Mouse (Mus musculus): ENCODE measurements at regions not wholly inside any gene's neighbourhood (a gene's known extent, or its start where the extent isn't known, plus 50 kb on each side); places are given as distances from the start of the nearest gene placed in this dataset.

GRCm38 (mm10) chr13:45325736-45326293 is 63.7 kb upstream of the Mylip start:
- H3K27ac ChIP-seq (ENCODE audit: insufficient read depth, low read depth, low read length): no peak overlapping the region
- no peaks in the 10 kb centered on the region for H3K4me1 ChIP-seq (ENCODE audit: control insufficient read depth, insufficient read depth, insufficient read length, low read length)
- no peaks in the 10 kb centered on the region for H3K36me3 ChIP-seq (ENCODE audit: control insufficient read depth, insufficient read depth, low read length)
- TF ChIP-seq POLR2A (IDR thresholded peaks at IDR 0.05; ENCODE audit: low read depth, low read length) (no peak), CTCF (IDR thresholded peaks at IDR 0.05; ENCODE audit: extremely low read depth, insufficient read length, insufficient replicate concordance, low read depth, low read length) (no peak)
- 83% methylated on average over 7 of the region's 7 CpGs for WGBS
- H3K27me3 ChIP-seq (ENCODE audit: control insufficient read depth, insufficient read depth, low read length): no peaks in the 10 kb centered on the region
- H3K4me3 ChIP-seq (ENCODE audit: low read depth, low read length): no peak overlapping the region

GRCm38 (mm10) chr13:45326751-45327150 is 62.8 kb upstream of the Mylip start:
- Histone ChIP-seq H3K4me3 (ENCODE audit: low read depth, low read length) (no peak overlapping the region), H3K27ac (ENCODE audit: insufficient read depth, low read depth, low read length) (no peak overlapping the region), H3K4me1 (ENCODE audit: control insufficient read depth, insufficient read depth, insufficient read length, low read length) (no peaks in the 10 kb centered on the region), H3K27me3 (ENCODE audit: control insufficient read depth, insufficient read depth, low read length) (no peaks in the 10 kb centered on the region), H3K36me3 (ENCODE audit: control insufficient read depth, insufficient read depth, low read length) (no peaks in the 10 kb centered on the region)
- no peak for TF ChIP-seq CTCF (IDR thresholded peaks at IDR 0.05; ENCODE audit: extremely low read depth, insufficient read length, insufficient replicate concordance, low read depth, low read length)
- TF ChIP-seq POLR2A (IDR thresholded peaks at IDR 0.05; ENCODE audit: low read depth, low read length): no peak
- 82% methylated on average over 6 of the region's 6 CpGs for WGBS

DNA sequence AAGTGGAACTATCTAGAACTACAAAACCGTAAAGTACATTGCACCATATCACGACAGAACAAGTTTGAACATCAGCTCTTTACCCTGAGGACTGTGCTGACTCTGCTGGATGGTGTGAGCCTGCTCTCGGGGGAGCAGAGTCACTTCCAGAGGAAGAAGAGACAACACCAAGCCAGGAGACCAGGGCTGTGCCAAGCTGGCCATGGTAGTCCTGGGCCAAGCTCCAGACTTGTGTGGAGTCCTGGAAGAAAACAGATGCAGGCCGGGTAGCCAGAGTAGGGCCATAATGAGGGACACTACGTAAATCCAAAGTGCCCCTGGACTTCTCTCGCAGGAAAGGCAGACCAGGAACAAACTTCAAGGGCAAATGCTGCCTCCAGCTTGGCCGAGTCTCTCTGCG is 59.0 kb upstream of the Mylip start:
- TF ChIP-seq POLR2A (IDR thresholded peaks at IDR 0.05; ENCODE audit: low read depth, low read length) (no peak), CTCF (IDR thresholded peaks at IDR 0.05; ENCODE audit: extremely low read depth, insufficient read length, insufficient replicate concordance, low read depth, low read length) (no peak)
- Histone ChIP-seq H3K36me3 (ENCODE audit: control insufficient read depth, insufficient read depth, low read length) (no peaks in the 10 kb centered on the region), H3K4me3 (ENCODE audit: low read depth, low read length) (no peak overlapping the region), H3K27ac (ENCODE audit: insufficient read depth, low read depth, low read length) (no peak overlapping the region), H3K27me3 (ENCODE audit: control insufficient read depth, insufficient read depth, low read length) (no peaks in the 10 kb centered on the region), H3K4me1 (ENCODE audit: control insufficient read depth, insufficient read depth, insufficient read length, low read length) (no peaks in the 10 kb centered on the region)
- 76% methylated on average over 8 of the region's 8 CpGs for WGBS

GRCm38 (mm10) chr13:45332031-45332430 is 57.5 kb upstream of the Mylip start:
- no peak overlapping the region for H3K4me3 ChIP-seq (ENCODE audit: low read depth, low read length)
- no peaks in the 10 kb centered on the region for H3K4me1 ChIP-seq (ENCODE audit: control insufficient read depth, insufficient read depth, insufficient read length, low read length)
- no peaks in the 10 kb centered on the region for H3K36me3 ChIP-seq (ENCODE audit: control insufficient read depth, insufficient read depth, low read length)
- H3K27ac ChIP-seq (ENCODE audit: insufficient read depth, low read depth, low read length): no peak overlapping the region
- no peaks in the 10 kb centered on the region for H3K27me3 ChIP-seq (ENCODE audit: control insufficient read depth, insufficient read depth, low read length)
- WGBS: 80% methylated on average over 3 of the region's 3 CpGs
- TF ChIP-seq CTCF (IDR thresholded peaks at IDR 0.05; ENCODE audit: extremely low read depth, insufficient read length, insufficient replicate concordance, low read depth, low read length): no peak
- no peak for TF ChIP-seq POLR2A (IDR thresholded peaks at IDR 0.05; ENCODE audit: low read depth, low read length)

DNA sequence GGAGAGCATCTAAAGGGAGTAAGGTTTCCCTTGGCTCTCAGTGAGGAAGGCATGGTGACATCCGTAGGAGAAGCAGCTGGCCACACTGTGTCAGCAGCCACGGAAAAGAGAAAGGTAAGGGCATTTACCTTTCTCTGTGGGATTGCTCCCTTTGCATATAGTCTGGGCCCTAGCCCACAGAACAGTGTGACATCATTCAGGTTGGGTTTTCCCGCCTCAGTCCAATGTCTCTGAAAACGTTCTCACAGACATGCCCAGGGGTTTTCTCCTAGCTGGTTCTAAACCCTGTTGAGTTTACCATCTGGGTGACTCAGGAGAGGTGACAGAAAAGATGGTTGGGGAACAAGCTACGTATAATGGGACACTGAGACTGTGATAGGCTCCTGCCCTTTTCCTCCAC is 55.9 kb upstream of the Mylip start:
- no peak overlapping the region for H3K27ac ChIP-seq (ENCODE audit: insufficient read depth, low read depth, low read length)
- H3K27me3 ChIP-seq (ENCODE audit: control insufficient read depth, insufficient read depth, low read length): no peaks in the 10 kb centered on the region
- TF ChIP-seq CTCF (IDR thresholded peaks at IDR 0.05; ENCODE audit: extremely low read depth, insufficient read length, insufficient replicate concordance, low read depth, low read length) (no peak), POLR2A (IDR thresholded peaks at IDR 0.05; ENCODE audit: low read depth, low read length) (no peak)
- no peaks in the 10 kb centered on the region for H3K36me3 ChIP-seq (ENCODE audit: control insufficient read depth, insufficient read depth, low read length)
- 67% methylated on average over 5 of the region's 5 CpGs for WGBS
- H3K4me3 ChIP-seq (ENCODE audit: low read depth, low read length): no peak overlapping the region
- no peaks in the 10 kb centered on the region for H3K4me1 ChIP-seq (ENCODE audit: control insufficient read depth, insufficient read depth, insufficient read length, low read length)

All from small intestine, adult 2 months (tissue).